Mouse (Mus musculus) T-helper 17 cell (primary cell): ENCODE results near the gene Tbc1d10a.

Source experiments
- in situ Hi-C, 2 experiments: fragments of 300-600 bp; cut with MboI, MseI; formaldehyde crosslinking; loops; 1 replicate in 1 of 2; 2 replicates in 1 of 2; pipeline ENCODE4 v1.15.1; 2025; ENCODE audit warnings: high pct_unique_total_duplicates in 2 of 2

Gene Tbc1d10a

GRCm38 (mm10) chr11:4186486-4187317 lies at the start of gene Tbc1d10a:
Tbc1d10a (plus strand) TSS chr11:4186789.
- in situ Hi-C loops = loop anchor here in 1 of 2 experiments (5.0 kb wide), 1 partner anchor 51 kb away; the partner anchor contains the start of gene Osm

GRCm38 (mm10) chr11:4138964-4139363 lies 47.6 kb upstream of the Tbc1d10a start:
- in situ Hi-C loops = loop anchor here in 1 of 2 experiments (5.0 kb wide), 1 partner anchor 78 kb away; the partner anchor contains the start of gene Castor1

- in situ Hi-C loops = no loop called here
Measured at GRCm38 (mm10) chr11:4141505-4141904, 45.1 kb upstream of the Tbc1d10a start.

GRCm38 (mm10) chr11:4142352-4142751 lies 44.2 kb upstream of the Tbc1d10a start:
- in situ Hi-C loops = no loop called here

- in situ Hi-C loops = no loop called here
Measured at GRCm38 (mm10) chr11:4143281-4144062, 43.1 kb upstream of the Tbc1d10a start.

- in situ Hi-C loops = no loop called here
Measured at GRCm38 (mm10) chr11:4146381-4146780, 40.2 kb upstream of the Tbc1d10a start.

GRCm38 (mm10) chr11:4147098-4147497 lies 39.5 kb upstream of the Tbc1d10a start:
- in situ Hi-C loops = no loop called here

GRCm38 (mm10) chr11:4148120-4148519 lies 38.5 kb upstream of the Tbc1d10a start:
- in situ Hi-C loops = no loop called here

- in situ Hi-C loops = no loop called here
Measured at GRCm38 (mm10) chr11:4148536-4149156, 37.9 kb upstream of the Tbc1d10a start.

GRCm38 (mm10) chr11:4149886-4150285 lies 36.7 kb upstream of the Tbc1d10a start:
- in situ Hi-C loops = no loop called here

- in situ Hi-C loops = no loop called here
Measured at GRCm38 (mm10) chr11:4153694-4154093, 32.9 kb upstream of the Tbc1d10a start.

GRCm38 (mm10) chr11:4155641-4156040 lies 30.9 kb upstream of the Tbc1d10a start:
- in situ Hi-C loops = no loop called here

GRCm38 (mm10) chr11:4158676-4159075 lies 27.9 kb upstream of the Tbc1d10a start:
- in situ Hi-C loops = no loop called here

- in situ Hi-C loops = no loop called here
Measured at GRCm38 (mm10) chr11:4159808-4160708, 26.5 kb upstream of the Tbc1d10a start, which contains the start of the genes Ccdc157 and Sf3a1. Ccdc157 (minus strand) TSS chr11:4160293. Sf3a1 (plus strand) TSS chr11:4160350.

GRCm38 (mm10) chr11:4160758-4161480 lies 25.7 kb upstream of the Tbc1d10a start:
- in situ Hi-C loops = no loop called here

GRCm38 (mm10) chr11:4164701-4165100 lies 21.9 kb upstream of the Tbc1d10a start:
- in situ Hi-C loops = no loop called here

- in situ Hi-C loops = no loop called here
Measured at GRCm38 (mm10) chr11:4166467-4167090, 20.0 kb upstream of the Tbc1d10a start.

GRCm38 (mm10) chr11:4174586-4174985 lies 12.0 kb upstream of the Tbc1d10a start:
- in situ Hi-C loops = no loop called here

- in situ Hi-C loops = no loop called here
Measured at GRCm38 (mm10) chr11:4177716-4178115, 8.9 kb upstream of the Tbc1d10a start.

- in situ Hi-C loops = no loop called here
Measured at GRCm38 (mm10) chr11:4182061-4182460, 4.5 kb upstream of the Tbc1d10a start.
